Comparison of ENCODE assay signal across 9 mouse cellular contexts in the genomic region with DNA sequence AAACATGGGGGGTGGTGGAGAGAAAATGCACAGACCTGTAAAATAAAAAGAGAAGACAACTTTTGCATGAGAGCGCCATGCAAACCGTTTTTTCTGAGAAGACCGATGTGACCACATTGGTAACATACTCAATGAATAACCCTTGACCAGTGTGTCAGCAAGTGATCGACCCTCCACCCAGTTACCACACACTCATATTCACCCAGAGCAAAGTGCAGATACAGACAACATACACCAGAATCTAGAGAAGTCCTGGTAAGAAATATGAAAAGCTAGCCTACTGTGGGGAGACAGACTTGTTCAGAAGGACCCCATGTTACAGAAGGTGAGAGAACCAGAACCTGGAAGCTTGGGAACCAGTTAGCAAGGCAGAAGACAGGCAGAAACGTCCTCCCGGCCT. TPM values are rescaled to one million over a fixed set of nuclear protein-coding genes. Genes with fewer than 3 reads are reported as not detected.
DNase-seq lines count a peak whose midpoint lies in the region; ATAC-seq and TF ChIP-seq lines count a peak whose summit lies in the region.
"Had no signal": no experiment of that assay in that cellular context is flagged by ENCODE, and none has a peak within 500 bp of the region (broad histone marks: within the 10 kb centered on the region; RNA-seq: fewer than 3 reads in every experiment).

No protein-coding gene starts in this region.

- H3K4me2 ChIP-seq in lung, postnatal 0 days (replicated peaks; ENCODE audit: low read depth, low read length) = 0 out of 2 replicates have a peak overlapping the region, but pooled peaks have one; percentile 52
- peak overlapping the region; percentile 53 for H3K4me2 ChIP-seq in liver, postnatal 0 days (ENCODE audit: low read depth, low read length)

- peak; percentile 59 for DNase-seq in cerebellum, adult 9-11 months
- no peak for DNase-seq in cerebellum, adult 18-20 months
- no peak for DNase-seq in lung, postnatal 0 days (ENCODE audit: low spot score)
- DNase-seq in lung, postnatal 36 days = no peak
- no peak for DNase-seq in liver, postnatal 0 days
- no peak for DNase-seq in adrenal gland, adult 18-20 months (ENCODE audit: low spot score in 2 of 2)
- no peak for DNase-seq in adrenal gland, adult (ENCODE audit: inconsistent age in 2 of 2, low spot score in 1 of 2)

- no peak overlapping the region for H3K9ac ChIP-seq in lung, postnatal 0 days (replicated peaks; ENCODE audit: low read depth)
- no peak overlapping the region; the same call in 1 of the 2 replicates for H3K9ac ChIP-seq in liver, postnatal 0 days (replicated peaks)

- no peaks in the 10 kb centered on the region for H3K36me3 ChIP-seq in lung, postnatal 0 days (ENCODE audit: insufficient read depth, low read length)
- H3K36me3 ChIP-seq in liver, postnatal 0 days (replicated peaks; ENCODE audit: insufficient read depth, low read length) = no peaks in the 10 kb centered on the region

- TF ChIP-seq CTCF in lung, postnatal 0 days (IDR thresholded peaks at IDR 0.05) = no peak
- TF ChIP-seq CTCF in liver, postnatal 0 days (IDR thresholded peaks at IDR 0.05; ENCODE audit: low read depth) = no peak

- no peaks in the 10 kb centered on the region for H3K9me3 ChIP-seq in lung, postnatal 0 days (ENCODE audit: low read length)
- no peaks in the 10 kb centered on the region for H3K9me3 ChIP-seq in liver, postnatal 0 days (ENCODE audit: low read length)

- H3K27me3 ChIP-seq in lung, postnatal 0 days (replicated peaks; ENCODE audit: insufficient read depth, low read length) = 0 out of 2 replicates have a peak, but pooled peaks cover 10% of the 10 kb centered on the region
- peaks cover 37% of the 10 kb centered on the region for H3K27me3 ChIP-seq in liver, postnatal 0 days (ENCODE audit: insufficient read depth, low read length)

- no peak for ATAC-seq in lung, postnatal 0 days
- peak; percentile 95 for ATAC-seq in liver, postnatal 0 days
- ATAC-seq in frontal cortex, adult (ENCODE audit: low TSS enrichment) = no peak

- H3K27ac ChIP-seq in lung, postnatal 0 days (ENCODE audit: low read length) = no peak overlapping the region
- H3K27ac ChIP-seq in liver, postnatal 0 days (ENCODE audit: low read depth) = peak overlapping the region; percentile 57; the same call in 1 of the 2 replicates
- H3K27ac ChIP-seq: macrophage had no signal

- H3K4me3 ChIP-seq in lung, postnatal 0 days (ENCODE audit: low read depth, low read length) = no peak overlapping the region
- 0 out of 2 replicates have a peak overlapping the region, but pooled peaks have one; percentile 20 for H3K4me3 ChIP-seq in liver, postnatal 0 days (ENCODE audit: low read depth, low read length)

- WGBS in lung, postnatal 0 days = 43% methylated on average over 6 of the region's 6 CpGs
- WGBS in liver, postnatal 0 days (ENCODE audit: insufficient replicate concordance) = 43% methylated on average over 6 of the region's 6 CpGs

- no peaks in the 10 kb centered on the region for H3K4me1 ChIP-seq in lung, postnatal 0 days (ENCODE audit: insufficient read depth, low read depth, low read length)
- peaks cover 6% of the 10 kb centered on the region for H3K4me1 ChIP-seq in liver, postnatal 0 days (ENCODE audit: insufficient read depth)

- TF ChIP-seq EP300 in lung, postnatal 0 days (IDR thresholded peaks at IDR 0.05) = no peak
- peak; percentile 42; the same call in 1 of the 2 replicates for TF ChIP-seq EP300 in liver, postnatal 0 days (IDR thresholded peaks at IDR 0.05; ENCODE audit: low read depth)

RNA-seq across cellular contexts. Expression of gene Cacng7, which starts 1.6 kb away (rescaled TPM):
- polyA plus RNA-seq in lung, postnatal 0 days (2015; fragmentation: Nextera tagmentation; extraction: Ambion mirVana) = 0.25 and 0.48 TPM in 2 replicates
- polyA plus RNA-seq in liver, postnatal 0 days (2015; fragmentation: Nextera tagmentation; extraction: Ambion mirVana) = 0.12 and 0.13 TPM in 2 replicates
- 10 to 100 TPM in 1 of 2 experiments, 1 to 10 TPM in 1; 8.9 to 16.6 TPM for total RNA-seq in adrenal gland, adult 18-20 months (2021)
- polyA plus RNA-seq: macrophage had no signal

RNA-seq across cellular contexts. Expression of gene Prkcg, which starts 42.2 kb away (rescaled TPM):
- 0.21 and 0.58 TPM in 2 replicates for polyA plus RNA-seq in lung, postnatal 0 days (2015; fragmentation: Nextera tagmentation; extraction: Ambion mirVana)
- polyA plus RNA-seq in liver, postnatal 0 days (2015; fragmentation: Nextera tagmentation; extraction: Ambion mirVana) = 0.04 and 0.09 TPM in 2 replicates
- total RNA-seq in adrenal gland, adult 18-20 months (2021) = 1 to 10 TPM in 1 of 2 experiments, under 1 TPM in 1; 0.36 to 1.1 TPM

RNA-seq across cellular contexts. Expression of gene Myadm, which starts 42.3 kb away (rescaled TPM):
- 142 and 144 TPM in 2 replicates for polyA plus RNA-seq in lung, postnatal 0 days (2015; fragmentation: Nextera tagmentation; extraction: Ambion mirVana)
- polyA plus RNA-seq in liver, postnatal 0 days (2015; fragmentation: Nextera tagmentation; extraction: Ambion mirVana) = 38.6 and 40.7 TPM in 2 replicates
- total RNA-seq in adrenal gland, adult 18-20 months (2021) = 10 to 100 TPM; 55.9 to 68.6 TPM

RNA-seq across cellular contexts. Expression of gene Cacng8, which starts 59.3 kb away (rescaled TPM):
- polyA plus RNA-seq in lung, postnatal 0 days (2015; fragmentation: Nextera tagmentation; extraction: Ambion mirVana) = 0.13 TPM in 1 of 2 replicates, not detected in the other
- not detected in 2 replicates for polyA plus RNA-seq in liver, postnatal 0 days (2015; fragmentation: Nextera tagmentation; extraction: Ambion mirVana)
- total RNA-seq in adrenal gland, adult 18-20 months (2021) = 1 to 10 TPM; 1.7 to 3.5 TPM
- polyA plus RNA-seq: macrophage had no signal
